Comparison of ENCODE assay signal across 8 mouse cellular contexts in genomic region chr5:92493423-92493822, GRCm38 (mm10). TPM values are rescaled to one million over a fixed set of nuclear protein-coding genes. Genes with fewer than 3 reads are reported as not detected.
DNase-seq lines count a peak whose midpoint lies in the region; ATAC-seq lines count a peak whose summit lies in the region.

No protein-coding gene starts in this region.

- no peaks in the 10 kb centered on the region for H3K36me3 ChIP-seq in heart, embryonic 12.5 days

- DNase-seq in layer of hippocampus, adult 11-12 months (ENCODE audit: low spot score), result peak; percentile 43
- no peak for DNase-seq in layer of hippocampus, postnatal 36 days
- DNase-seq in adrenal gland, postnatal 25 days, result peak; percentile 41
- DNase-seq in lung, postnatal 10 days, result peak; percentile 73
- DNase-seq in cerebellum, postnatal 4 days (ENCODE audit: low spot score in 2 of 2), result no peak
- DNase-seq in thymus, postnatal 25 days, result no peak

- H3K27me3 ChIP-seq in heart, embryonic 12.5 days (replicated peaks), result no peaks in the 10 kb centered on the region

- peak overlapping the region; percentile 67 for H3K27ac ChIP-seq in heart, embryonic 12.5 days (ENCODE audit: poor library complexity, severe bottlenecking)

- no peak for ATAC-seq in heart, embryonic 12.5 days (ENCODE audit: insufficient number of reproducible peaks, low FRiP score)
- no peak for ATAC-seq in inflammation-experienced regulatory T-cells, adult 6 months

- WGBS in heart, embryonic 12.5 days, result 25% methylated on average over 7 of the region's 7 CpGs

- peaks cover 62% of the 10 kb centered on the region for H3K4me1 ChIP-seq in heart, embryonic 12.5 days (replicated peaks)

- H3K9ac ChIP-seq in heart, embryonic 12.5 days, result no peak overlapping the region

- no peaks in the 10 kb centered on the region for H3K9me3 ChIP-seq in heart, embryonic 12.5 days (replicated peaks)

- no peak overlapping the region for H3K4me2 ChIP-seq in heart, embryonic 12.5 days

- H3K4me3 ChIP-seq in heart, embryonic 12.5 days, result no peak overlapping the region

RNA-seq across cellular contexts. Expression of gene Scarb2, which starts 13.2 kb away (rescaled TPM):
- total RNA-seq in layer of hippocampus, postnatal 36 days (2021), result 10 to 100 TPM; 88.8 to 90.7 TPM
- total RNA-seq in adrenal gland, postnatal 25 days (2021), result 62.2 and 65.1 TPM in 2 replicates
- 17.7 and 18.0 TPM in 2 replicates for polyA plus RNA-seq in heart, embryonic 12.5 days (2016; fragmentation: Nextera tagmentation; extraction: Ambion mirVana)
- polyA plus RNA-seq in inflammation-experienced regulatory T-cells, adult 6 months (2017; shearing (Covaris generic)), result 1 to 10 TPM; 8.3 to 9.2 (median 8.5) TPM

RNA-seq across cellular contexts. Expression of gene Nup54, which starts 58.4 kb away (rescaled TPM):
- total RNA-seq in layer of hippocampus, postnatal 36 days (2021), result 10 to 100 TPM; 31.3 to 34.4 TPM
- 30.1 and 33.5 TPM in 2 replicates for total RNA-seq in adrenal gland, postnatal 25 days (2021)
- polyA plus RNA-seq in heart, embryonic 12.5 days (2016; fragmentation: Nextera tagmentation; extraction: Ambion mirVana), result 42.6 and 44.6 TPM in 2 replicates
- 10 to 100 TPM; 32.4 to 55.2 (median 40.2) TPM for polyA plus RNA-seq in inflammation-experienced regulatory T-cells, adult 6 months (2017; shearing (Covaris generic))

Comparison
In these comparisons a context has a peak if more than half of its experiments do, and no peak if none do; other contexts are left out.
1. DNase-seq: peak in layer of hippocampus, adult 11-12 months (single experiment), adrenal gland, postnatal 25 days (single experiment) and lung, postnatal 10 days (single experiment); none in layer of hippocampus, postnatal 36 days (0 of 2), cerebellum, postnatal 4 days (0 of 2) and thymus, postnatal 25 days (single experiment).